Mouse (Mus musculus) gastrocnemius, postnatal 10 days (tissue): ENCODE measurements around the gene Catsper4. TPM values are rescaled to one million over a fixed set of nuclear protein-coding genes. Genes with fewer than 3 reads are reported as not detected.
A peak's percentile ranks its signal among the peaks of the same experiment; 100 is the strongest.

Experiments used
- DNase-seq: peaks from one replicate; pipeline ENCODE4 v3.0.0; 2021; ENCODE audit warnings: mixed read lengths
- total RNA-seq, 2 experiments: library from RNA; stranded (reverse); gene quantifications; 2 replicates each; pipeline ENCODE4 v1.2.3; 2021

The Catsper4 gene
- total RNA-seq, 2 experiments from 2014 or later = 1.1 TPM; not detected in 1

GRCm38 (mm10) chr4:134250930-134251240 is 23.7 kb upstream of the Catsper4 start:
- DNase-seq = no peak

GRCm38 (mm10) chr4:134250116-134250929 is 23.1 kb upstream of the Catsper4 start:
- DNase-seq = no peak

DNA sequence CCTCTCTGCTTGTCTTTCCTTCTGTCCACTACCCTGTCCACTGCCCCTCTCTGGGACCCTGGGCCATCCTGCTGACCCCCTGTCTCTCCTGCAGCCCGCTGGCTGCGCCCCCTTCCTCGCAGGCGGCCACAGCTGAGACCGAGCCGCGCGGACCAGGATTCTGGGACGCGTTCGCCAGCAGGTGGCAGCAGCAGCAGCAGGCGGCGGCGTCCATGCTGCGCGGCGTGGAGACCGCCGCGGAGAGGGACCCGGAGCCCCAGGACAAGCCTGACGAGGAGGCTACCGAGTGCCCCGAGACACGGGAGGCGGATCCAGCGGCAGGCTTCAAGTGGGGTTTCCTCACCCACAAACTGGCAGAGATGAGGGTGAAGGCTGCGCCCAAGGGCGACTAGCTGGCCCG is 22.5 kb upstream of the Catsper4 start:
- peak; percentile 87 for DNase-seq

GRCm38 (mm10) chr4:134246719-134247258 is 19.6 kb upstream of the Catsper4 start, which contains the start of gene Gm30191:
Gene Gm30191, plus strand, starts transcription at chr4:134246935.
- DNase-seq = no peak

DNA sequence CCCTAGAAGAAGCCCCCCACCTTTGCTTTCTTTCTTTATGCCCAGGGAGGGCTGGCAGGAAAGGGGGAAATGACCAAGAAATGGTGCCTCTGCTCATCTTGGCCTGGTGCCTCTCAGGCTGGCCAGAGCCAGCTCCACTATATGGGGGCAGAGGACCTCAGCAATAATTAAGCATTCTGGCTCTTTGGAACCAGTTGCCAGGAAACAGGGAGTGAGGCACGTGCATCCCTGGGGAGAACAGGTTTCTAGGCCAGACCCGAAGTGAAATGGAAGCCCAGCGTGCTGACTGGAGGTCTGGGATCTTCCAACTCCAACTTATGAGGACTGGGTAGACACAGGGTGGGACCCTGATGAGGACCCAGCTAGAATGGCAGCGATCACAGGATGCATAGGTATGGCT is 19.1 kb upstream of the Catsper4 start:
- no peak for DNase-seq

DNA sequence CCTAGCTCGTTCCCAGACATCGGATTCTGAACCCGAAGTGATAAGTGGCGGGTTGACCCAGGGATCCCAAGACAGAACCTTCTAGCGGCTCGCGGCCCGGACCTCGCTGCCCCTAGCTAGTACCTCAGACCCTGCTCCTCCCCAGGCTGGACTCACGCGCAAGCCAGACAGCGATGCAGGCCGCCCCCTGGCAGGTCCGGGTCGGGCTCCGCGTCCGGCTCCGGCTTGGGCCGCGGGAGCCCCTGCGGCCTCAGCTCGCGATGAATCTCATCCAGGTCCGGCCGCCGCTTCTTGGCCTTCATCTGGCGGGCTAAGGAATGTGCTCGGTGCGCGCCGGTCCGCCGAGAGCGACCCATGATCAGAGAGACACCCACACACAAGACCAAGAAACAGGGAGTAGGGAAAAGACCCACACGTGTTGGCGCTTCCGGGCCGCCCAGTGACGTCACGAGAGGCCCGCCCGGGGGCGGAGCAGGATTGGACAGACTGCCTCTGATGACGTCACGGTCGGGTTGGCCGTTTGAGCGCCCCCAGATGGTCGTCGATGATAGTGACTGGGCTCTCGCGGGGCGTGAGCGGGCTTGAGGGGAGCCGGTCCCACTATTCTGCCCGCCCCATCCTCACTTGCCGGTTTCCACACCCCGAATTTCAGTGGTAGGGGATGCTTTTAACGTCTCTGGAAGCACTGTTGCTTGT is 18.1 kb upstream of the Catsper4 start, which contains the start of gene Zfp593:
Gene Zfp593 (minus strand): TSS at position 445 of the 696 bp plus-strand sequence.
- DNase-seq = peak; percentile 98

DNA sequence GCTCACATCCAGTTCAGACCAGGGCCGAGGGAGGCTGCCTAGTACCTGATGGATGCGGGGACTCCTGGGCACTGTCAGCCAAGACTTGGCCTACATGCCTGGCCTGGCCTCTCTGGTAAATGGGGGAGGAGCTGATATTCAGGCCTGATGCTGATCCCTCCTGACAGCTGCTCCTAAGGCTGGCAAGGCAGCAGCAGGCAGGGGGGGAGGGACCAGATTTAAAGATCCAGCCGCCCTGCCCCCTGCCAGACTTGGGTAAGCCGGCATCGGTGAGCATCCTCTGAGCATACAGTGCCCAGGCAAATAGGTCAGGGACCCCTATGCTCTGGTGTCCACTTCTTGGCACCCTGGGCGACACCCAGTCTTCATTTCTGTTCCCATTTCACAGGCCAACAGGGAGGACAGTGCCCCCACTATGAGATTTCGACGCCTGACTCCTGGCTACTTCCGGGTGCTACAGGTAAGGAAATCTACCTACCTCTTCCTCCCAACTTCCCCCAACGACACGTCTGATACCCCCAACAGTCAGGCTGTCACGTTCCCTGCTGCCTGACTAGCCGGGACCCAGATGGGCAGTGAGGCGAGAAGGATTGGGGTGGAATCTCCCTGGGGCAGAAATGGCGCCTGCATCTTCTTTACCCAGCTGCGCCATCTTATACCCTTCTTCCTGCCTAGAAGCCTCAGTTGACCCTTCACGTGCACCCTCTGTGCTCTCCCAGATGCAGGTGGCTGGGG is 16.5 kb upstream of the Catsper4 start, which contains the start of gene E130218I03Rik:
Gene E130218I03Rik (plus strand): TSS at position 147 of the 735 bp plus-strand sequence.
- no peak for DNase-seq

- DNase-seq = no peak
These were observed 11.5 kb upstream of the Catsper4 start for GRCm38 (mm10) chr4:134238686-134239085.

GRCm38 (mm10) chr4:134238279-134238651 is 11.1 kb upstream of the Catsper4 start, which contains the start of gene Cnksr1:
Gene Cnksr1, minus strand, starts transcription at chr4:134238399.
- DNase-seq = peak; percentile 77

GRCm38 (mm10) chr4:134237582-134238278 is 10.5 kb upstream of the Catsper4 start:
- no peak for DNase-seq

GRCm38 (mm10) chr4:134234876-134235275 is 7.7 kb upstream of the Catsper4 start:
- no peak for DNase-seq

- DNase-seq = no peak
These were observed 3.2 kb upstream of the Catsper4 start for GRCm38 (mm10) chr4:134230431-134230830.

DNA sequence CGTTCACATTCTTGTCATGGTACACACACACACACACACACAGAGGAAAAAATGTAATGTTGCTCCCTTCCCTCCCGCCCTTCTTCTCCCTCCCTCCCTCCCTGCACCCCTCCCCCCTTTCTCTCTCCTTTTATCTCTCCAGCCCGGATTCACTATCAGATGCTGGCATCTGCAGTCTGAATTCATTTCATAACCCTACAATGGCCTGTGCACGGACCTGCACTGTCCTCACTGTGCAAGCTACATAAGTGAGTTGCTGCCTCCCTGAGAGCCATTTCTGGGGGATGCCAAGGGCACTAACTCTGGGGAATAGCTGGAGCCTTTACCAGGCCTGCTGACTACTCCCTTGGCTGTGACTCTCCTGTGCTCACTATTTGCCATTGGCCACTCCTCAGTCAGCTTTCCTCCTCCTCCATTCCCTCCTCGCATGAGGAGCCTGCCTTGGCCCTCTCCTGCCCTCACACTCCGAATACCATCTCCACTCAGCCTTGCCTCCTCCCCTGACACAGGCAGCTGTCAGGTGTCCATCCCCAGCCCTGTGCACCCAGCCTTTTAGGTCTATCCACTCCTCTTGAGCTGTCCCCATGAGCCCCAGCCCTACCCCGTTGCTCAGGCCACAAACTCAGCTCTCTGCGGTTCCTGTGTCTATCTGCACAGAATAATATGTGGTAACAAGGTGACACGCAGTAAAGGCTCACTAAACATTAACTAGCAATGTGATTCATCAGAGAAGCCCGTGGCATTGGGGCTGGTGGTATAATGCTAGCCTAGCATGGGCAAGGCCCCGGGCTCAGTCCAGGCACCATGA is 4.2 kb downstream of the Catsper4 start:
- DNase-seq = no peak

- DNase-seq = no peak
These were observed 20.6 kb downstream of the Catsper4 start for GRCm38 (mm10) chr4:134206488-134207053.

DNA sequence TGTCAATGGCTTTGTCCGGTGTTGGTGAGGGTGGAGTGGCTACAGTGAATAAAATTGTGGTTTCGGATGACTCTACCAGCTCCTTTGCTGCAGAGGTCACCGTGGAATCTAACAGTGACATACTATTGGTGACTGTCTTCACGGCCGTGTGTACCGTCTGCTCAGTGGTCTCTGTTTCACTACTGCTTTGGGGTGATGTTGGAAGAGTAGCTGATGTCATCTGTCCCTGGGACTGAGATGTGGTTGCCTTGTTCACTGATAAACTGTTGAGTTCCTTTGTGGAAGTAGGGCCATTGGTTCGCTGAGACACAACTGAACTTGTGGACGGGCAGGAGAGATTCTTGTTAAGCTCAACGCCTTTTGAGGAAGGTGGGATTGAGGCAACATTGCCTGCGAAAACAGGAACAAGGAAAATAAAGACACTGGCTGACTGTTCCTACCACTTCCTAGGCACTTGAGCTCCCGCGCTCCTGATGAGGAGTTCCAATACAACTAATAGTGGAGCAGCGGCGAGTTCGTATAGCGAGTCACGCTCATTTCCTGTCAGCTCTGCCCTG is 23.8 kb downstream of the Catsper4 start:
- no peak for DNase-seq

DNA sequence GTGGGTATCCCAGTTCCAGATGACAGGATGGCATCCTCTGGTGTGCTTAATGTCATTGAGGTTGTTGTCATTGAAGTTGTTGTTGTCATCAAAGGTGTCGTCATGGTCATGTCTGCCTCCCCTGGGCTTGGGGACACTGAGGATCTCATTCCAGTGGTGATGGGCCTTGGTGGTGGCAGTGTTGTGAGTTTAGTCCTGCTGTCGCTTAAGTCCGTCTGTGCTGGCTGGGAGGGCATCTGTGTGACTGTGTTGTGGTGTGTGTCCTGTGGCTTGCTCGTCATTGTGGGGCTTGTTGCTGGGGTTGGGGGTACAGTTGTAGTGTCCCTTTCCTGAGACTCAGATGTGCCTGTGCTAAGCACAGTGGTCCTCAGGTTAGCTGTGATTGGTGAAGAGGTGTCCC is 24.3 kb downstream of the Catsper4 start, which contains the start of gene Gm7534:
Gene Gm7534 (minus strand): TSS at position 101 of the 400 bp plus-strand sequence.
- no peak for DNase-seq

DNA sequence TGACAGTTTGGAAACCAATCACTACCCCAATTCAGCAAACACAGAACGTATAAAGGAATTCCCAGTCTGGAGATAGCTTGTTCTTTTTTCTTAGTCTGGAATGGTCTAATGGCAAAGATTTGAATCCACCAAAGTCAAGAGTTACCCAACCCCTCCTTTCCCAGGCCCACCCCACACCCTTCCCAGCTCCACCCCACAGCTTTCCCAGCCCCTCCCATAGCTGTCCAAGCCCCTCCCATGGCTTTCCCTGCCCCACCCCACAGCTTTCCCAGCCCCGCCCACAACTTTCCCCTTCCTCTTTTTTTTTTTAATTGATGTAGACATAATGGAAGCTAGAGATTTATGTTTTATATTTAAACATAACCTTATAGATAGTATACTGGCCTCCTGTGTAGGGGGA is 27.8 kb downstream of the Catsper4 start:
- DNase-seq = no peak

DNA sequence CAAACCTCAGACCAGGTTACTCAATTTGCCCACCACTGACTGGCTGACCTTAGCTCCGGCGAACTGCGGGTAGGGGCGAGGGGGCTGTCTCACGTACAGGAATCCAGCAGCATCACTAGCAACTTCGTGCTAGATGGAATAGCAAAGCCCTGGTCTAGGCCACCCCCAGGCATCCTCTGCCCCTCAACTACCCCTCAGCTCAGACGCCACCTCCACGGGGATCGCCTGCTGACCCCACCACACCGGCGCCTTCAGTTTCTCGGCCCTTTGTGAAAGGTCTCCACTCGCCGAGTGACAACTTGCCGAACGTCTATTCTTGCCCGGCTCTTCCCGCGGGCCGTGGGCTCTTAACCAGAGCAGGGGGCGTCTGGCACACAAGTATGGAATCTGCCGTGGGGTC is 40.9 kb downstream of the Catsper4 start:
- no peak for DNase-seq

DNA sequence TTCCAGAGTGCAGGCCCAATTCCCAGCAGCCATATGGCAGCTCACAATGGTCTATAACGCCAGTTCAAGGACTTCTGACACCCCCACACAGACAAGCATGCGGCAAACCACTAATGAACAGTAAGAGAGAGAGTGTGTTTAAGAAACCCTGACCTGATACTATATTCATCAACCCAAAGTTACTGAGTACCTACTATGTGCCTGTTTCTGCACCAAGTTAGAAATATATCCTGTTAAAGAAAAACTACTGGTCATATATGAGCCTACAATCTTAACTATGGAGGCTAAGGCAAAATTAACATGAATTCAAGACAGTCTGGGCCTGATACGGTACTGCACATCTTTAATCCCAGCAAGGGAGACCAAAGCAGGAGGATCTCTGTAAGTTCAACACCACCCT is 41.6 kb downstream of the Catsper4 start:
- no peak for DNase-seq

- no peak for DNase-seq
These were observed 43.5 kb downstream of the Catsper4 start for GRCm38 (mm10) chr4:134183711-134184110.
